ENCODE assay signal across 14 mouse cellular contexts in the genomic region with DNA sequence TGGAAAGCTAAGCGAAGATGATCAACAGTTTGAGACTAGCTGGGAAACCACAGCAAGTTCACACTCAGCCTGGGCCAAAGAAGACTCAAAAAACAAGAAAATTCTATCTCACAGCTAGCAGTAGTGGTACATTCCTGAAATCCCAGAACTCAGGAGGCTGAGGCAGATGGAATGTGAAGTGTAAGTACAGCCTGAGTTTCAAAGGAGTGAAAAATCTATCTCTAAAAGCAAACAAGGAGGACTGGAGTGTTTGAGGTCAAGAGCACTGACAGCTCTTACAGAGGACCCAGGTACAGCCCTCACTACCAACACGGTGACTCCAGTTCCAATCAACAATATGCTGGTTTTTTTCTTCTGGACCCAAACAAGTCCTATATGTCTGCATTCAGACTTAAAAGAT. TPM values are rescaled to one million over a fixed set of nuclear protein-coding genes. Genes with fewer than 3 reads are reported as not detected.
A peak's percentile ranks its signal among the peaks of the same experiment; 100 is the strongest.
DNase-seq lines count a peak whose midpoint lies in the region; ATAC-seq and TF ChIP-seq lines count a peak whose summit lies in the region.
"Had no signal": no experiment of that assay in that cellular context is flagged by ENCODE, and none has a peak within 500 bp of the region (broad histone marks: within the 10 kb centered on the region; RNA-seq: fewer than 3 reads in every experiment).

No protein-coding gene starts in this region.

- H3K27ac ChIP-seq in hindbrain, embryonic 14.5 days, result no peak overlapping the region
- no peak overlapping the region for H3K27ac ChIP-seq in hindbrain, embryonic 11.5 days (ENCODE audit: low read depth, low read length)
- H3K27ac ChIP-seq in spleen, adult 2 months (ENCODE audit: insufficient read depth, low read length), result peak overlapping the region; percentile 22; the same call in 1 of the 2 replicates
- H3K27ac ChIP-seq in liver, embryonic 11.5 days (ENCODE audit: low read depth, low read length), result no peak overlapping the region
- H3K27ac ChIP-seq in layer of hippocampus, adult 2 months, result no peak overlapping the region
- H3K27ac ChIP-seq: forebrain, embryonic 10.5 days; hindbrain, embryonic 13.5 days; midbrain, embryonic 10.5 days had no signal

- 90% methylated on average over 2 of the region's 2 CpGs for WGBS in hindbrain, embryonic 14.5 days
- 83% methylated on average over 2 of the region's 2 CpGs for WGBS in hindbrain, embryonic 11.5 days
- WGBS in spleen, adult 2 months, result 81% methylated on average over 2 of the region's 2 CpGs
- WGBS in liver, embryonic 11.5 days, result 73% methylated on average over 2 of the region's 2 CpGs

- H3K4me2 ChIP-seq in hindbrain, embryonic 14.5 days (replicated peaks), result no peak overlapping the region
- H3K4me2 ChIP-seq in hindbrain, embryonic 11.5 days (replicated peaks; ENCODE audit: low read depth, low read length), result no peak overlapping the region
- peak overlapping the region; percentile 33; the same call in 1 of the 2 replicates for H3K4me2 ChIP-seq in liver, embryonic 11.5 days

- H3K36me3 ChIP-seq in hindbrain, embryonic 14.5 days (replicated peaks; ENCODE audit: control insufficient read depth, insufficient read depth), result peaks cover 8% of the 10 kb centered on the region; the same call in 1 of the 2 replicates
- no peaks in the 10 kb centered on the region for H3K36me3 ChIP-seq in hindbrain, embryonic 11.5 days (ENCODE audit: control insufficient read depth, insufficient read depth, low read length)
- H3K36me3 ChIP-seq in spleen, adult 2 months (ENCODE audit: control insufficient read depth, insufficient read depth, low read length), result peaks cover 2% of the 10 kb centered on the region; the same call in 1 of the 2 replicates
- H3K36me3 ChIP-seq in liver, embryonic 11.5 days (ENCODE audit: control insufficient read depth, insufficient read depth, low read length), result no peaks in the 10 kb centered on the region

- no peak overlapping the region for H3K9ac ChIP-seq in hindbrain, embryonic 14.5 days
- H3K9ac ChIP-seq in hindbrain, embryonic 11.5 days (ENCODE audit: low read depth, low read length), result no peak overlapping the region
- no peak overlapping the region for H3K9ac ChIP-seq in liver, embryonic 11.5 days (ENCODE audit: low read depth, low read length)
- H3K9ac ChIP-seq: hindbrain, embryonic 13.5 days had no signal

- no peaks in the 10 kb centered on the region for H3K9me3 ChIP-seq in hindbrain, embryonic 14.5 days (ENCODE audit: control insufficient read depth, low read length)
- H3K9me3 ChIP-seq in hindbrain, embryonic 11.5 days (ENCODE audit: control insufficient read depth, low read length), result no peaks in the 10 kb centered on the region
- H3K9me3 ChIP-seq in liver, embryonic 11.5 days (ENCODE audit: control insufficient read depth, low read length), result no peaks in the 10 kb centered on the region
- H3K9me3 ChIP-seq: forebrain, embryonic 10.5 days; hindbrain, embryonic 13.5 days; midbrain, embryonic 10.5 days had no signal

- no peak for TF ChIP-seq CTCF in spleen, adult 2 months (IDR thresholded peaks at IDR 0.05; ENCODE audit: extremely low read depth, insufficient read depth, insufficient read length, insufficient replicate concordance)
- TF ChIP-seq CTCF in layer of hippocampus, adult 2 months (conservative IDR thresholded peaks at IDR 0.05), result no peak

- peak; percentile 19 for DNase-seq in hindbrain, embryonic 14.5 days (ENCODE audit: low spot score)
- DNase-seq in hindbrain, embryonic 11.5 days (ENCODE audit: low spot score), result no peak
- no peak for DNase-seq in spleen, adult 2 months (ENCODE audit: low read depth in 1 of 2, low spot score in 2 of 2)
- DNase-seq in spleen, postnatal 14 days (ENCODE audit: low spot score in 2 of 2), result no peak
- DNase-seq in liver, embryonic 11.5 days (ENCODE audit: low spot score), result no peak
- peak; percentile 23 for DNase-seq in yolk sac, embryonic 10.5 days (ENCODE audit: low spot score)
- DNase-seq in left cerebral cortex, adult 9 months (ENCODE audit: low spot score in 2 of 2), result no peak
- no peak for DNase-seq in layer of hippocampus, adult 2 months (ENCODE audit: low spot score in 2 of 2)
- DNase-seq: kidney, postnatal 14 days; thymus, postnatal 4 days had no signal

- peaks cover 19% of the 10 kb centered on the region for H3K4me1 ChIP-seq in hindbrain, embryonic 14.5 days (replicated peaks; ENCODE audit: control insufficient read depth, insufficient read depth, low read length)
- H3K4me1 ChIP-seq in hindbrain, embryonic 11.5 days (replicated peaks; ENCODE audit: control insufficient read depth, insufficient read depth, low read length), result no peaks in the 10 kb centered on the region
- H3K4me1 ChIP-seq in spleen, adult 2 months (ENCODE audit: control insufficient read depth, insufficient read depth, insufficient read length), result peaks cover 7% of the 10 kb centered on the region
- peaks cover 14% of the 10 kb centered on the region; the same call in 1 of the 2 replicates for H3K4me1 ChIP-seq in liver, embryonic 11.5 days (replicated peaks; ENCODE audit: control insufficient read depth, insufficient read depth, low read length)

- no peak overlapping the region for H3K4me3 ChIP-seq in hindbrain, embryonic 14.5 days (replicated peaks; ENCODE audit: low read length)
- no peak overlapping the region for H3K4me3 ChIP-seq in hindbrain, embryonic 11.5 days (ENCODE audit: low read depth, low read length)
- no peak overlapping the region for H3K4me3 ChIP-seq in spleen, adult 2 months (ENCODE audit: extremely low read depth, insufficient read depth, insufficient read length)
- H3K4me3 ChIP-seq in liver, embryonic 11.5 days (ENCODE audit: low read depth, low read length), result no peak overlapping the region
- H3K4me3 ChIP-seq in layer of hippocampus, adult 2 months, result no peak overlapping the region
- H3K4me3 ChIP-seq: hindbrain, embryonic 13.5 days had no signal

- TF ChIP-seq POLR2A in spleen, adult 2 months (IDR thresholded peaks at IDR 0.05; ENCODE audit: low read depth, low read length), result no peak

- H3K27me3 ChIP-seq in hindbrain, embryonic 14.5 days (ENCODE audit: control insufficient read depth, insufficient read depth, low read length), result no peaks in the 10 kb centered on the region
- no peaks in the 10 kb centered on the region for H3K27me3 ChIP-seq in hindbrain, embryonic 11.5 days (ENCODE audit: control insufficient read depth, insufficient read depth, low read length)
- no peaks in the 10 kb centered on the region for H3K27me3 ChIP-seq in spleen, adult 2 months (ENCODE audit: control insufficient read depth, insufficient read depth, low read length)
- H3K27me3 ChIP-seq in liver, embryonic 11.5 days (replicated peaks; ENCODE audit: control insufficient read depth, insufficient read depth, low read length), result no peaks in the 10 kb centered on the region
- H3K27me3 ChIP-seq: hindbrain, embryonic 13.5 days had no signal

- ATAC-seq in hindbrain, embryonic 14.5 days (ENCODE audit: low FRiP score), result no peak
- ATAC-seq in hindbrain, embryonic 11.5 days (ENCODE audit: low FRiP score), result no peak
- ATAC-seq in liver, embryonic 11.5 days (replicated peaks; ENCODE audit: low FRiP score), result no peak
- ATAC-seq: activated CD4-positive, CD25-positive, alpha-beta regulatory T cell, adult 4 months had no signal

RNA-seq across cellular contexts. Expression of gene Tent2, which starts 2.8 kb away (rescaled TPM):
- 44.6 and 48.5 TPM in 2 replicates for polyA plus RNA-seq in hindbrain, embryonic 14.5 days (2014; fragmentation: Nextera tagmentation; extraction: Ambion mirVana)
- 80.3 and 81.0 TPM in 2 replicates for polyA plus RNA-seq in hindbrain, embryonic 11.5 days (2014; fragmentation: Nextera tagmentation; extraction: Ambion mirVana)
- 13.1 and 15.7 TPM in 2 replicates for polyA plus RNA-seq in spleen, adult 2 months (2012; rRNA removed)
- 65.8 and 72.2 TPM in 2 replicates for polyA plus RNA-seq in liver, embryonic 11.5 days (2014; fragmentation: Nextera tagmentation; extraction: Ambion mirVana)
- 10 to 100 TPM; 27.7 to 29.0 TPM for total RNA-seq in layer of hippocampus, adult 2 months (2021)

RNA-seq across cellular contexts. Expression of gene Cmya5, which starts 44.9 kb away (rescaled TPM):
- polyA plus RNA-seq in hindbrain, embryonic 14.5 days (2014; fragmentation: Nextera tagmentation; extraction: Ambion mirVana), result 0.24 and 0.42 TPM in 2 replicates
- polyA plus RNA-seq in hindbrain, embryonic 11.5 days (2014; fragmentation: Nextera tagmentation; extraction: Ambion mirVana), result 0.01 and 0.14 TPM in 2 replicates
- 0.12 and 0.13 TPM in 2 replicates for polyA plus RNA-seq in spleen, adult 2 months (2012; rRNA removed)
- 0.04 and 0.12 TPM in 2 replicates for polyA plus RNA-seq in liver, embryonic 11.5 days (2014; fragmentation: Nextera tagmentation; extraction: Ambion mirVana)
- total RNA-seq in layer of hippocampus, adult 2 months (2021), result 1 to 10 TPM; 3.4 to 3.5 TPM

Comparison
In these comparisons a context has a peak if more than half of its experiments do, and no peak if none do; other contexts are left out.
1. DNase-seq: peak in hindbrain, embryonic 14.5 days (single experiment) and yolk sac, embryonic 10.5 days (single experiment); none in hindbrain, embryonic 11.5 days (single experiment), spleen, adult 2 months (0 of 2), spleen, postnatal 14 days (0 of 2), liver, embryonic 11.5 days (single experiment), left cerebral cortex, adult 9 months (0 of 2) and layer of hippocampus, adult 2 months (0 of 2).